Mouse (Mus musculus) lung, postnatal 10 days (tissue): ENCODE data around the gene Hist1h4b.

Source experiments
- DNase-seq: peaks from one replicate; pipeline ENCODE4 v3.0.0; 2021

Hist1h4b gene

GRCm38 (mm10) chr13:23740910-23741309 is 15.9 kb upstream of the Hist1h4b start:
- DNase-seq: no peak

- no peak for DNase-seq
Observed at GRCm38 (mm10) chr13:23742007-23742406, 14.8 kb upstream of the Hist1h4b start.

DNA sequence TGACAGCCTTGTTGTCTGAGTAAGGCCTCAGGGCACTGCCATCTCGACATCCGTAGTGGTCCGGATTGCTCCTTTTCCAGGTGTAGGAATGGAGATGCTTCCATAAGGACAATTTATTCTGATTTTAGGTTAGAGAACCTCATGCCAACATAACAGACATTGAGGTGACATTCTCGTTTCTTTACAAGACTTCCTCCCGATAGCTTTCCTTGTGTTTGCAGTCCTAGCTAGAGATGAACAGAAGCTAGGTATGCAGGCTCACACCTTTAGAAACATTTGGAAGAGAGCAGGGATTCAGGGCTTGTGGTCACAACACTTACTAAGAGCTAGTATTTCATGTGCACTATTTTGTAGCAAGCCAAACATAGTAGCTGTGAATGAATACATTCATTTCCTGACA is 13.6 kb upstream of the Hist1h4b start:
- DNase-seq: no peak

- DNase-seq: no peak
Observed at GRCm38 (mm10) chr13:23743963-23744362, 12.8 kb upstream of the Hist1h4b start.

DNA sequence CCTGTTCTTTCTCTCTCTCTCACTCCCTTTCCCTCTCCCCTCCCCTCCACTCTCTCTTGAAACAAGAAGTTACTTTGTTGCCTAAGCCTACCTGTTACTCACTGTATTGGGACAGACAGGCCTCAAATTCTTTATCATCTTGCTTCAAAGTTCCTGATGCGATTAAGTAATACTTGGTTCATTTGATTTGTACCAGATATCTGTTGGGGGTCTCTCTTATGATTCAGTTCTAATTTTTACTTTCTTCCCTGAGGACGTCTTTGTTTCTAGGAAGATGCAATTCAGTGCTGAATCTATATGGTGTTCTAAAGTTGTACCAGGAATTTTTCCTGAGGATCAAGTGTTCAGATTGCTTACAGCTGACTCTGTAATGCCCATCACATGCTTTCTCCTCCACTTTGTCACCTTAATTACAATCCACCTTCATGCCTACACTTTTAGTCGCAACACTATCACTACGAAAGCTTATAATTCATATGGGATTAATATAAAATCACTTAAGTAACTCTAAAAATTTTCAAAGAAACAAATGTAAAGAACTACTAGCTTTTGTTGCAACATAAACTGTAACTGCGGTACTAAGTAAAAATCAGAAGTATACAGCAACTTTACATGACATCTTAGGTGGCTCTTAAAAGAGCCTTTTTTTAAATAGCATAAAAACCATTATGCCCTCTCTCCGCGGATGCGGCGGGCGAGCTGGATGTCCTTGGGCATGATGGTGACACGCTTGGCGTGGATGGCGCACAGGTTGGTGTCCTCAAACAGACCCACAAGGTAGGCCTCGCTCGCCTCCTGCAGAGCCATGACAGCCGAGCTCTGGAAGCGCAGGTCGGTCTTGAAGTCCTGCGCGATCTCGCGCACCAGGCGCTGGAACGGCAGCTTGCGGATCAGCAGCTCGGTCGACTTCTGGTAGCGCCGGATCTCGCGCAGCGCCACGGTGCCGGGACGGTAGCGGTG is 12.1 kb upstream of the Hist1h4b start:
- DNase-seq: no peak

DNA sequence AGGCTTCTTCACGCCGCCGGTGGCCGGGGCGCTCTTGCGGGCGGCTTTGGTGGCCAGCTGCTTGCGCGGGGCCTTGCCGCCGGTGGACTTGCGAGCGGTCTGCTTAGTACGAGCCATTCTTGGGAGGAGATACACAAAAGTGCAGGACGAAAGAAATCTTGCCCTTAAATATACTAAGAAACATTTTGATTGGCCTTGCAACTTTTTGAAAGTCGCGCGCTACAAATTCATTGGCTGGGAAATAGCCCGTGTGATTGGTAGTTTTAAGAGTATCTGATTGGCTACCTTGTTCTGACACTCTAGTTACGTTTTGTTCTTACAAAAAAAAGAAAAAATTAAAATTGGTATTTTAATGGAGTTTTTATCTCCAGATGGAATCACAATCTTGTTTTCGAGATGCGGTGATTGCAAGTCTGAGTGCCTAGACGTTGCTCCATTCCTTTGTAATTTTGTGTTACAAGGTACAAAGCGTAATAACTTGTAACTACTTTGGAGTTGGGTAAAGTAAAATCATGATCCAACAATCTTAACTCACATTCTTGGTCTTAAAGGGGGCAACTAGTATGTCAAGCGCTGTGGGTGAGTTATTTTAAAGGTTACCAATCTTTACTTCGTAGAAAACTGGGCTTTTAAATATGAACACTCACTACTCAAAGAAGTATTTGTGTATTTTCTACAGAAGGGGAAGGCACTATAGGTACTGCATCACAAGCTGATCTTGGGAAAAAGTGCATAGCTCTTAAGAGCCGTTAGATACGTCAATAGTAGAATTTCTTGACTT is 11.2 kb upstream of the Hist1h4b start, which contains the start of gene Hist1h3c:
TSS of gene Hist1h3c (minus strand) at position 222 of the 781 bp plus-strand sequence.
- peak; percentile 91 for DNase-seq

- DNase-seq: peak; percentile 71
Observed at GRCm38 (mm10) chr13:23746201-23747080, 10.4 kb upstream of the Hist1h4b start, which contains the start of gene Hist1h2bb. Gene Hist1h2bb, plus strand, starts transcription at chr13:23746734.

DNA sequence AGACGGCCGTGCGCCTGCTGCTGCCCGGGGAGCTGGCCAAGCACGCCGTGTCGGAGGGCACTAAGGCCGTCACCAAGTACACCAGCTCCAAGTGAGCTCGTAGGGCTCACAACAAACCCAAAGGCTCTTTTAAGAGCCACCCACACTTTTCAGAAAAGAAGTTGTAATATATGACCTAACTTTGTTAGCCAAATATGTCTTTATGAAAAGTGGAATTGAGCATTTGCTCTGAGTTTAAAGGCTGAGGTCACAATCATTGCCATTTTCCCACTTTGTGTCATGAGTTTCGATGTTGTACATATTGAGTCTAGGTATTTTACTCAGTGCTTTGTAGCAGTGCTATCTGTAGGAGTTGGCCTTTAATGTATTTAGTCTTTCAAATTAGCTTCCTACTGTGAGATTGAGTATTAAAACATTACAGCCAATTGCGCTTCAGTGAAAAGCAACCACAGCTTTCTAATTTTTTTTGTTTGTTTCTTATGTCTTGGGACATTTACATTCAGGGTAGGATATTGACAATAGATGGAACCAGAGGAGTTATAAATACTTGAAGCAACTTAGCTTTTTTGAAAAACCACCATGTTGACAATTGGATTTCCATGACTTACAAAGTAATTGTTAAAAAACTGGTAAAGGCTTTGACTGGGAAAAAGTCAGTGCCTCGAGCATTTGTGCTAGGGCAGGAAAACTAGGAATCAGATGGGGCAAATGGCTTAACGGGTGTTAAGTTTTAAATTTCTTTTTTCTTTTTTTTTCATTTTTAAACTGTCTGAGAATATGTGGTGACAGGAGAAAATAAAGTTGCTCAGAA is 9.5 kb upstream of the Hist1h4b start:
- no peak for DNase-seq

- no peak for DNase-seq
Observed at GRCm38 (mm10) chr13:23747892-23748288, 8.9 kb upstream of the Hist1h4b start.

DNA sequence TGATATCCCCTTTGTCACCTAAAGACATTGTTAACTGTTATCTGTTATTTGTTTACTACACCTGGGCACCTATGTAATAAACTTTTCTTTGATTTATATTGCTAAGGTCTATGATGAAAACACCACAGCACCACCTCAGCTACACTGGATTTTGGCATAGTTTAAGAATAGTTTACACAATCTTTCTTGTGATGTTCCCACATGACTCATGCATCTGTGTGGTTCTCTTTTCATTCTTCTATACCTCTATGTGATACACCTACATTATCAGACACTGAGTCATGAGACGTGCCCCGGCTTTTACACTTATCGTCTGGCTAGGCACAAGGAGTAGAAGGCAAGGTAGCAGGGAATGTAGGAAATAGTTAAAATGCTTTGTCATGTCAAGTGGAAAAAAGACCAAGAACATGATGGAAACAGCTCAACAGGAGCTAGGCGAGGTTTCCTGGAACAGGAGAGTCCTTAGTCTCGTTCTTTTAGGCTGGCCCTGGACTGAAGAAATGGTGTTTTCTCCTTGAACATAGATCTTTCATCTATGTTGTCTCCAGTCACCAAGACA is 7.2 kb upstream of the Hist1h4b start:
- no peak for DNase-seq

DNA sequence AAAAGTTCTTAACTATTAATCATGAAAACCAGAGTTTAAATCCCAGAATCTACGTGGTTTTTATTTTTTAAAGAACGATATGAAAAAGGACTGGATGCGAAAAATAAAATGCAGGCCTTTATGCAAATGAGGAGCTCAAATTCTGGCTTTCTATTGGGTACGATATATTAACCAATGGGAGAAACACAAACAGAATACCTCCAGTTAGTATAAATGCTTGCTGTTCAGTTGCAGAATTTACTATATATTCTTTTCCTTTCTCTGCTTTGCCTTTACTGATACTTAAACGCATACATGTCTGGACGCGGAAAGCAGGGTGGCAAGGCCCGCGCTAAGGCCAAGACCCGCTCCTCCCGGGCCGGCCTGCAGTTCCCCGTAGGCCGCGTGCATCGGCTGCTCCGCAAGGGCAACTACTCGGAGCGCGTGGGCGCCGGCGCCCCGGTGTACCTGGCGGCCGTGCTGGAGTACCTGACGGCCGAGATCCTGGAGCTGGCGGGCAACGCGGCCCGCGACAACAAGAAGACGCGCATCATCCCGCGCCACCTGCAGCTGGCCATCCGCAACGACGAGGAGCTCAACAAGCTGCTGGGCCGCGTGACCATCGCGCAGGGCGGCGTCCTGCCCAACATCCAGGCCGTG is 5.9 kb upstream of the Hist1h4b start, which contains the start of gene Hist1h2ab:
TSS of gene Hist1h2ab (plus strand) at position 288 of the 639 bp plus-strand sequence.
- peak; percentile 40 for DNase-seq

- no peak for DNase-seq
Observed at GRCm38 (mm10) chr13:23751478-23751956, 5.3 kb upstream of the Hist1h4b start.

- peak; percentile 90 for DNase-seq
Observed at GRCm38 (mm10) chr13:23752067-23752741, 4.6 kb upstream of the Hist1h4b start, which contains the start of gene Hist1h3b. Gene Hist1h3b, plus strand, starts transcription at chr13:23752267.

DNA sequence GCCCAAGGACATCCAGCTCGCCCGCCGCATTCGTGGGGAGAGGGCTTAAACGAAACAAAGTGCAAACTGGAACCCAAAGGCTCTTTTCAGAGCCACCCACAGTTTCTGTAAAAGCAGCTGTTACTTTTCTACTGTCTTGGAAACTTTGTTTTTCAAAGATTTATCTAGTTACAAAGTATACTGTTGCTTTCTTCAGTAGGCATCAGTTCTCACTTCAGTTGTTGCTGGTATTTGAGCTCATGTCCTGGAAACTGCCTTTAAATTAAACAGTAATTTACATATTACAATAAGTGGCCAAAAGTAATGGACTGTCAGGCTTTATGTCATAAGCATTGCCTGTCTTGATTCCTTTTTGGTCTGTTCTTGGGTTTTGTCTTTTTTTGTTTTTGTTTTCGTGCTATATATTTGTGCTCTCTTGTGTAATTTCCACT is 4.1 kb upstream of the Hist1h4b start:
- DNase-seq: no peak

DNA sequence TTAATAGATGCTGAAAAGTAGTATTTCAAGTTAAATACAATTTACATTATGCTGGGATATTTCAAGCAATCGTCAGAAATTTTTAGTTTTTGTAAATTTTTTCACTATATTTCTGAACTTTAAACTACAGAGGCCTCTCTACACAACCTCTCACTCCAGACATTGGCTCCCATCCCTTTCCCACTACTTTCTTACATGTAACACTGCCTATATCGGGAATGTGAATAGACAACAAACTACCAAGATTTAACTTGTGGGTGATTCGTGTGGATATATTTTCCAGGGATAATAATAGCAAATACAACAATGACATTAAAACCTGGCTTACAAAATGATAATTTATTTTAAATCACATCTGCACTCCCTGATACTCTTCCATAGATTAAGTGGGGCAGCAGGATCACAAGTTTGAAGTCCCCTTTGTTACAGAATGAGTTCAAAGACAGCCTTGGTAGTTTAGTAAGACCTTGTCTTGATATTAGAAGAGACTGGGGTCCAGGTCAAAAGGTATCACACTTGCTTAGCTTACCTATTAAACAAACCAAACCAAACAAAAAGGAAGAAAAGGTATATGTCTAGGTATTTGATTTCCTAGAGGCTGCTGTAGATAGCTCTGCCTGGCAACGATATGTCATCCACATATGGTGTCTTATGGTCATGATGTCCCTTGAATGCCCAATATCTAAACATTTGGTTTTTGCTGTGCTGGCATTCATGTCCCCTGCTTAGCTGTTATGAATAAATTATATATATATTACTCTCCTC is 3.3 kb upstream of the Hist1h4b start:
- no peak for DNase-seq

DNA sequence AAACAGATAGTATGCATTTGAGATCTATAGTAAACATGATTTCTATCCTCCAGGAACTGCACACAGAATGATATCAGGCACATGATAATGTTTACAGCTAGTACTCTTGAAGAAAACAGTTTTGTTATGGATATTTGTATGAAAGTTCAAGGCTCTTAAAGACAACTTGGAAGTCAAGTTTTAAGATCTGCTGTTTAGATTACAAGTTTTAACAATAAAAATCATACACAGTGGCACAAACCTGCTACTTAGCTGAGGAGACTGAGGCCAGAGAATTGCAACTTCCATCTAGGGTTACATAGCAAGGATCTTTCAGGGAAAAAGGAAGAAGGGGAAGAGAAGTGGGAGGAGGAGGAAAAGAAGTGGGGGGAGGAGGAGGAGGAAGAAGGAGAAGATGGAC is 1.8 kb upstream of the Hist1h4b start:
- no peak for DNase-seq

DNA sequence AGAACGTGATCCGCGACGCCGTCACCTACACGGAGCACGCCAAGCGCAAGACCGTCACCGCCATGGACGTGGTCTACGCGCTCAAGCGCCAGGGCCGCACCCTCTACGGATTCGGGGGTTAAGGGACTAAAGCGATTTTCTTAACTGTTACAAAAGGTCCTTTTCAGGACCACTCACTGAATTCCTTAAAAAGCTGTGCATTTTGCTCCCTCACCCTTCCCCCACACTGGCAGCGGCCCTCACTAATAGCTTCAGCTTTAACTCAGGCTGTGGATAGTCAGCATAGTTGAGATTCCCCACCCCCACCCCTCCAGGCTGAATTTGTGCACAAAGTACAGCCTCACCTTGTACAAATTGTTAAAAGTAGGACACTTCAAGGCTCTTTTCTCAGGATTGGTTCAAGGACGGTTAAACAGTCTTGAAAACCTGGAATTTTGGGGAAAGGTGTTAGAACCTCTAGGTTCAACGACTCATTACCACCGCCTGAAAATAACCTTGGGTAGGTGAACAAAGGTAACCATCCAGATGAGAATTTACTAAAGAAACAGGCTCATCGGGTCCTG is 479 bp downstream of the Hist1h4b start:
- DNase-seq: no peak

DNA sequence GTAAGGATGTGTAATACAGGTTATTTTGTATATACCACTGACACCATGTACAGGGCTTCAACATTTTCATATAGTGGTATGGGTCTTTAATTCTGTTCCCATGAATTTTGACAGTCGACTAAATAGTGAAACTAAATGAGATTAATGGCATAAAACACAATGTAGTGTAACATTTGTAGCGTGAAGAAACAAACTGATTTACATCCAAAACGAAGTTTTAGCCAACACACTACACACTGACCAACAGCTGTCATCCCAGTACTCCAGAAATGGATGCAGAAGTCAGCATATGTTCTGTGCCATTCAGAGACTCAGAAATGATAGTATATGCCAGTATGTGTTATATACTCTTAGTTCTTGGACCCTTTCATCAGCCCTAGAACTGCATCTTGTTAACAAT is 1.1 kb downstream of the Hist1h4b start:
- no peak for DNase-seq
